Mouse (Mus musculus) cerebellum, adult 9-11 months (tissue): ENCODE measurements around the gene Mrps35.

Experiments
- DNase-seq: peaks from one replicate; pipeline ENCODE4 v3.0.0; 2022

Gene Mrps35

GRCm38 (mm10) chr6:147030096-147030885 lies 12.3 kb upstream of the Mrps35 start:
- DNase-seq, result peak; percentile 76

- peak; percentile 57 for DNase-seq
Measured at GRCm38 (mm10) chr6:147032303-147032925, 10.2 kb upstream of the Mrps35 start, which contains the start of gene Rep15. TSS of gene Rep15 (plus strand) at chr6:147032584.

- DNase-seq, result no peak
Measured at GRCm38 (mm10) chr6:147043633-147044032, 1.1 kb downstream of the Mrps35 start.

DNA sequence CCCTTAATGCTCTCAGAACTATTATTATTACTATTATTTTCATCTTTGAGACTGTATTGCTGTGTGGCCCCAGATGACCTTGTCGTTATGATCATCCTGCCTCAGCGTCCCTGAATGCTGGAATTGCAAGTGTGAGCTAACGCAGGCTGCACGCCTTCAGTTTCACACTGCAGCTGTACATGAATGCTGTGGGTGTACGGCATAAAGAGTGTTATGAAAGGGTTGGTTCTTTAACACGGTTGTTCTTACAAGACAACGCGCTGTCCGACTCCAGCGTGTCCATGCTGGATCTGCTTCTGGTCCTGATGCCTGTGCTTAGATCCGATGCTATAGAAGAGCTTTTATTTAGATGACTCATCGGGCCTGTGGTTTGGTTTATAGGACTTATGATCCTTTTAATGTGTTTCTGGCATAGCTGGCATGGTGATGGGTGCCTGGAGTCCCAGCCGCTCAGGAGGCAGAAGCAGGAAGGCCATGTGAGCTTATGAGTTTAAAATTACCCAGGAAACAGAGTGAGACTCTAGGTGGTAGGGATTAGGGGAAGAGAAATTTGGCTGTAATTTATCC lies 6.8 kb downstream of the Mrps35 start:
- no peak for DNase-seq

GRCm38 (mm10) chr6:147051666-147052065 lies 9.1 kb downstream of the Mrps35 start:
- no peak for DNase-seq

GRCm38 (mm10) chr6:147052440-147052839 lies 9.9 kb downstream of the Mrps35 start:
- DNase-seq, result no peak

DNA sequence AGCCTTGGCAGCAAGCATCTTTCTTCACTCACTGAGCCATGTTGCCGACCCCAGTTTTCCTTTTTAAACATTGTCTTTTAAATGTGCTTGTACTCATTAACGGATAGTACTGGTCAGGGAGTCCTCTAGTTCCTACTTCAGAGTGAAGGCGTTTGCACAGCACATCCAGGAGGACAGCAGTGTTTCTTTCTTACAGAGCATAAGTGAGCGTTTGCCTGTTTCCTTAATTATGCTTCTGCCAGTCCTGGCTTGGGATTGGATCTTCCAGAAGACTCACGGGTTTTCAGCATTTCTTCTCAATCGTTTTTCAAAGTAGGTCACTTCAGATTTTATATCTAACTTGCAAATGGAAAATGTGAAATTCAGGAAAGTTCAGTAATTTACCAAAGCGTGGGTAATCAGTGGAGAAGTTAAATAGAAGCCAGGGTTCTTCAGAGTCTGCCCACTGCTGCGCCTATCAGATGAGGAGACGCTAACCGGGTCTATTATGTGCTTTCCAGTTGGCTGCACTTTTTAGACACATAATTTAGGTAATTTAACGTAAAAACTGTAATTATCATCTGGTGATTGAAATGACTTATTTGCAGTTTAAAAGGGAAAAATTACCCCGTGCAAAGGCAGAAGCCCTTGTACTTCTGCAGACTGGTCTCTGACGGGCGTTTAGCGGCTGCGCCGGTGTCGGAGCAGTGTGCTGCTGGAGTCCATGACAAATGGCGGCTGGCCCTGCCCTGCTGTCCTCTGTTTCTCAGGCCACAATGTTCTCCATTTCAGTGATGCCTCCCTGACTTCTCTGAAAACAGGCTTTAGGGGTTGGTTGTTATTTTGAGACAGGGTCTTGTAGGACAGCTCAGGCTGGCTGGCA lies 11.5 kb downstream of the Mrps35 start:
- DNase-seq, result no peak

GRCm38 (mm10) chr6:147055374-147055977 lies 12.9 kb downstream of the Mrps35 start:
- no peak for DNase-seq

- DNase-seq, result no peak
Measured at GRCm38 (mm10) chr6:147059326-147059725, 16.8 kb downstream of the Mrps35 start.

DNA sequence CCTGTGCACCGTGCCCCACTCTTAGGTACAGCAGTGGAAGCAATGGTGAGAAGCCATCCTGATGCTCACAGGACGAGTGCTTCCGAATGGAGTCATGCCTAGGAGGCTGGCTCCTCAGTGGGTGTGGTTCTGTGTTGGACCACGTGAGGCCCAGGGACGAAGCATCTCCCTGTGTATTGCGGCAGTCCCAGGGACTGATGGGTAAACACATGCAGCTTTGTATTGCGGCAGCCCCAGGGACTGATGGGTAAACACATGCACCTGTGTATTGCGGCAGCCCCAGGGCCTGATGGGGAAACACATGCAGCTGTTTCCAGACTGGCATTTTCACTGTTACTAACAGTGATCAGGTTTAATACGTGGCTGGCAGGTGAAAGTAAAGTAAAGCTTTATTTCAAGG lies 19.1 kb downstream of the Mrps35 start:
- no peak for DNase-seq

- DNase-seq, result no peak
Measured at GRCm38 (mm10) chr6:147062034-147062433, 19.5 kb downstream of the Mrps35 start.

GRCm38 (mm10) chr6:147062694-147063093 lies 20.1 kb downstream of the Mrps35 start:
- DNase-seq, result no peak

DNA sequence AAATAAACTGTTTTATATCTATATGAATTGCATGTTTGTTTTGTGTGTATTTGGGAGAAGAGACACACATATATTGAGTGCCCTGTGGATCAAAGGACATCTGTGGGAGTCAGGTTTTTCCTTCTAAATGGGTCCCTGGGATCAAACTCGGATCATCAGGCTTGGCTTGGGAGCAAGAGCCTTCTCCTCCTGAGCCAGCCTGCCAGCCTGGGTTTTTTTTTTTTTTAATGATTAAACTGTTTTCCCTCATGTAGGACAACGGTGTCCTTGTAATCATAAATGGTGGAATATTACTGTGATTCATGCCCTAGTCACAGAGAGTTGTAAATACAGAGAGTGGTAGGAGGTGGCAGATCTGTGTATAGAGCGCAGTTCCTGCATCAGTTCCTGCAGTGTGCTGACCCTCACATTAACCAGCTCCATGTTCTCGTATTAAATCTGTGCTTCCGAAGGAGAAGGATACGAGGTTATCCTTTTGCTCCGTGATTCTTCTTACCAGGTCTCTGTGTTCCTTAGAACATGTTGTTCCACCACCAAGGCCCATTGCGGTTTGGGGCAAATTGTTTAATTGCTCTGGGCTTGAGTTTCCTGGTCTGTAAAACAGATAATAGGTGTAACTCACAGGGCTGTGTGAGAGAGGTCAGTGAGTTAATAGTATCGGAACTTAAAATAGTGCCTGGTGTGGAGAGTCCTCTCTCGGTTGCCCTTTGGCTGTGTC lies 21.8 kb downstream of the Mrps35 start:
- DNase-seq, result no peak

- DNase-seq, result no peak
Measured at GRCm38 (mm10) chr6:147064944-147065261, 22.3 kb downstream of the Mrps35 start.

DNA sequence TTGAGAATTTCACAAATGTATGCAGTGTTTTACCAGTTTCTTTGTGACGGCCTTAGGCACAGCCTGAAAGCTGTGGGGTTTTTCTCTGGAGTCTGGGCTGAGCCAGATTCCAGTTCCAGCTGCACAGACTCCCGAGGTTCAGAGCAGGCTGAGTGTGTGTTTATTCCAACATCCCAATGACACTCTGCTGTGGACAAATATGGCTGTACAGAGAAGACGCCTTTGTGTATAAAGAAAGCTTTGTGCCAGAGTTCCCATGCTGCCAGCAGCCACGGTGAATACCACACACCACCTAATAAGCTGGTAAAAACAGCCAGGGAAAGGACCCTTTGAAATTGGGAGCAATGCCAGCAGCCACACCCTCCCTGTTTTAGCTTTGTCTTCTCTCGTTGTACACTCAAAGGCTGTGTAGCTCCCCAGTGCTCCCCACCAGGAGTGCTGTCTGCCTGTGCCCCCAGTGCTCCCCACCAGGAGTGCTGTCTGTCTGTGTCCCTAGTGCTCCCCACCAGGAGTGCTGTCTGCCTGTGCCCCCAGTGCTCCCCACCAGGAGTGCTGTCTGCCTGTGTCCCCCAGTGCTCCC lies 33.3 kb downstream of the Mrps35 start:
- no peak for DNase-seq

DNA sequence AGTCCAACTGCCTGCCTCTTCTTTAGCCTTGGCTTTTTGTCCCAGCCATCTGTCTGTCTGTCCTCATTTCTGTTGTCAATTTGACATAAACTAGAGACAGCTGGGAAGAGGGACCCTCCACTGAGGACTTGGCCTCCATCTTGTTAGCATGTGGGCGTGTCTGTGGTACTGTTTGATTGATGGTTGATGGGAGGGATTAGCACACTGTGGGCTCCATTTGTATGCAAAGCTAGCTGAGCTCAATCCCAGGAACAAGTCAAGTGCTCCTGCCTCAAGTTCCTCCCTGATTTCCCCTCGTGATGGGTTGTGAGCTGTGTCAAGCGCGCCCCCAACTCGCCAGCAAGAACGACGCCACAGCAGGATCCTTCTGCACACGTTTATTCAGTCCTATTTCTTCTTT lies 34.3 kb downstream of the Mrps35 start:
- DNase-seq, result no peak

GRCm38 (mm10) chr6:147079919-147080318 lies 37.4 kb downstream of the Mrps35 start:
- DNase-seq, result no peak

- no peak for DNase-seq
Measured at GRCm38 (mm10) chr6:147085398-147086040, 43.0 kb downstream of the Mrps35 start.

DNA sequence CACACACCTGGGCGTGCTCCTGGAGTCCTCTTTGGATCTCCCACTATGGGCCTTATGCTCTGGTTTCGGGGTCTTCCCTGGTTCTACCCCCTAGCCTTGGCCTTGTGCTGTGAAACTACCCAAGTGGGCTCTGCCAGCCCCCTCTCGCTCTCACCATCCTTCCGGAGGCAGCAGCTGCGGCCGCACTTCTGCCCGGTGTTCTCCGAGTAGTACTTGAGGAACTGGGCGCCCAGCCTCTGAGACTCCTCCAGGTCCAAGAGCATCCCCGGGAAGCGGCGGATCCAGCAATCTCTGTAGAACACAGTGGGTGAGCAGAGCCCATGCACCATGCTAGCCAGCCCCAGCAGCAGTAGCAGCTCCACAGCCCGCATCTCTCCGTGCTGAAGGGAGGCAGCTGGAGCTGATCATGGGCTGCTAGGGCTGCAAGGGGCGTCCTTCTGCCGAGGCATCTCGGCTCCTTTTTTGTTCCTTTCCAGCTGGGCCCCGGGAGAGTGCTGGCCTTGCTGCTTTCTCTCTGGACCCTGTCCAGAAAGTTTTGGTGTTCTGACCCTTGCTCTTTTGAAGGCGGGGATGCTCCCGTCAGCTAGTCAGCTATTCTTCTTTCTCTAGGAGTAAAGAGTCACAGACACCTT lies 44.1 kb downstream of the Mrps35 start, which contains the start of gene Mansc4:
Gene Mansc4 (minus strand): TSS at position 439 of the 632 bp plus-strand sequence.
- DNase-seq, result no peak

DNA sequence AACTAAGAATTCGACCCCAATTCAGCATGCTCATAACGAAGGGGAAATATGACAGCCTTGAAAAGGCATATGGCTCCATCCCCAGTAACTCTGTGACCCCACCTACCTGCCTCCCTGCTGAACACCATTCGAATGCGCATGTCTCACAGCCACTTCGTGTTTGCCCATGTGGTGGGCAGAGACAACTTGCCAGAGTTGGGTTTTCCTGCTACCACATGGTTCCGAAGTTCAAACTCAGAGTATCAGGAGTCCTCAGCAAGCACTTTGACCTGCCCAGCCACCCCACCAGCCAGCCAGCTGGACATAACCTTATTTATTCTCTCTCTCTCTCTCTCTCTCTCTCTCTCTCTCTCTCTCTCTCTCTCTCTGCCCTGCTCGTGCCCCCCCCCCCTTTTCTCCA lies 45.2 kb downstream of the Mrps35 start:
- no peak for DNase-seq

- no peak for DNase-seq
Measured at GRCm38 (mm10) chr6:147088517-147088916, 46.0 kb downstream of the Mrps35 start.
